8 mouse cellular contexts compared by ENCODE assay signal in the genomic region with DNA sequence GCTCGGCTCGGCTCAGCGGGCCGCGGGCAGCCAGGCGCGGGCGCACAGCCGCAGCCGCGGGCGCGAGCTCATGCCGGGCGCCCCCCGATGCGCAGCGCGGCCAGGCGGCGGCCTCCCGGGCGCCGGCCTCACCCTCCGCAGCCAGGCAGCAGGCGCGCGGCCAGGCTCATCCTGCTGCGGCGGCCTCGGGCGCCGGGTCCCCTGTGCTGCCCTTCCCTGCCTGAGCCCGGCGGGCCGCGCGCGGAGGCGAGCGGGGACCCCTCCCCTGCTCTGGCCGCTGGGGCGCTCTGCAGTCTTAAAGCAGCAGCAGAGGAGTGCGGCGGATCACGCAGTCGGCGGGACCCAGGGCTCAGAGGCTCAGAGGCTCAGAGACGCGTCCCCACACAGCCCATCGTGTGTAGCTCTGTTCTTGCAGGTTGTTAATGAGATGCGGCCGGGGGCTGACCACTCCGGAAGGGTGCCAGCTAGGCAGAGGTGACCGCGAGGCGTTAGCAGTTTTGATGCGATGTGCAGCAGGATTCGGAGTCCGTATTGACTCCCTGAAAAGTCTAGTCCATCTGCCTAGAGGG. TPM values are rescaled to one million over a fixed set of nuclear protein-coding genes. Genes with fewer than 3 reads are reported as not detected.
A peak's percentile ranks its signal among the peaks of the same experiment; 100 is the strongest.
DNase-seq lines count a peak whose midpoint lies in the region; ATAC-seq and TF ChIP-seq lines count a peak whose summit lies in the region.

A gene (minus strand): TSS at position 240 of the 569 bp plus-strand sequence.

- H3K36me3 ChIP-seq in limb, embryonic 11.5 days (ENCODE audit: control insufficient read depth, insufficient read depth, low read length): no peaks in the 10 kb centered on the region
- H3K36me3 ChIP-seq in thymus, adult 2 months (ENCODE audit: control insufficient read depth, insufficient read depth, low read length): no peaks in the 10 kb centered on the region

- H3K9me3 ChIP-seq in limb, embryonic 11.5 days (ENCODE audit: control insufficient read depth, low read length): no peaks in the 10 kb centered on the region

- H3K4me2 ChIP-seq in limb, embryonic 11.5 days (ENCODE audit: low read depth, severe bottlenecking): peak within 1 kb of the TSS; percentile 99

- TF ChIP-seq CTCF in thymus, adult 2 months (IDR thresholded peaks at IDR 0.05; ENCODE audit: borderline replicate concordance, control insufficient read depth, extremely low read depth, insufficient read depth, low read length, poor library complexity): no peak

- TF ChIP-seq POLR2A in thymus, adult 2 months (IDR thresholded peaks at IDR 0.05; ENCODE audit: control insufficient read depth, extremely low read depth, insufficient read depth, low read length, poor library complexity): no peak

- H3K4me3 ChIP-seq in limb, embryonic 11.5 days (ENCODE audit: low read depth, low read length): peak within 1 kb of the TSS; percentile 41
- no peak within 1 kb of the TSS; the same call in 1 of the 2 replicates for H3K4me3 ChIP-seq in thymus, adult 2 months (ENCODE audit: control insufficient read depth, insufficient read depth, low read length)

- WGBS in limb, embryonic 11.5 days: under 1% methylated on average over 41 of the region's 60 CpGs
- WGBS in thymus, adult 2 months: 4% methylated on average over 60 of the region's 60 CpGs

- no peaks in the 10 kb centered on the region for H3K4me1 ChIP-seq in limb, embryonic 11.5 days (ENCODE audit: control insufficient read depth, insufficient read depth, low read length)
- no peaks in the 10 kb centered on the region for H3K4me1 ChIP-seq in thymus, adult 2 months (replicated peaks; ENCODE audit: control insufficient read depth, insufficient read depth, low read length)

- ATAC-seq in granulocyte monocyte progenitor cell, adult 5-6 weeks (replicated peaks; ENCODE audit: poor library complexity, severe bottlenecking): peak; percentile 43
- ATAC-seq in limb, embryonic 11.5 days (ENCODE audit: insufficient number of reproducible peaks, low FRiP score, low TSS enrichment, low read depth): peak; percentile 63
- no peak for ATAC-seq in erythroid progenitor cell, adult 5-6 weeks (replicated peaks; ENCODE audit: low FRiP score, poor library complexity, severe bottlenecking)

- peak within 1 kb of the TSS; percentile 49 for H3K9ac ChIP-seq in limb, embryonic 11.5 days (ENCODE audit: low read length)

- H3K27me3 ChIP-seq in limb, embryonic 11.5 days (ENCODE audit: control insufficient read depth, insufficient read depth, low read length): peaks cover 47% of the 10 kb centered on the region
- H3K27me3 ChIP-seq in thymus, adult 2 months (ENCODE audit: control insufficient read depth, insufficient read depth, low read length): no peaks in the 10 kb centered on the region; the same call in 1 of the 2 replicates

- peak; percentile 19 to 34 for DNase-seq in kidney, postnatal 4 days
- DNase-seq in kidney, adult 18-20 months: no peak
- DNase-seq in embryo, embryonic 10 days (ENCODE audit: low spot score): peak; percentile 69
- DNase-seq in limb, embryonic 11.5 days (ENCODE audit: low spot score): peak; percentile 68
- DNase-seq in right cerebral cortex, adult 2 months (ENCODE audit: low spot score in 2 of 2): peak; percentile 49 to 67
- no peak for DNase-seq in thymus, adult 2 months

- H3K27ac ChIP-seq in limb, embryonic 11.5 days (replicated peaks; ENCODE audit: low read depth, low read length): no peak within 1 kb of the TSS
- no peak within 1 kb of the TSS for H3K27ac ChIP-seq in thymus, adult 2 months (ENCODE audit: control insufficient read depth, insufficient read depth, low read length)

RNA-seq across cellular contexts. Expression of the gene that starts here (rescaled TPM):
- total RNA-seq in granulocyte monocyte progenitor cell, adult 5-6 weeks (2014; fragmentation: Nextera tagmentation): not detected in 2 replicates
- total RNA-seq in granulocyte monocyte progenitor cell, adult 5-6 weeks (2017): 0.15 TPM in 1 of 2 replicates, not detected in the other
- 0.11 TPM in 1 of 2 replicates, not detected in the other for polyA plus RNA-seq in limb, embryonic 11.5 days (2014; fragmentation: Nextera tagmentation; extraction: Ambion mirVana)
- polyA plus RNA-seq in thymus, adult 2 months (2012; rRNA removed): 0.14 and 0.28 TPM in 2 replicates
- total RNA-seq in erythroid progenitor cell, adult 5-6 weeks (2015; ENCODE audit: low replicate concordance): 0.36 TPM in 1 of 2 replicates, not detected in the other
- not detected in 2 replicates for total RNA-seq in erythroid progenitor cell, adult 5-6 weeks (2017; ENCODE audit: low replicate concordance)

Comparison
In these comparisons a context has a peak if more than half of its experiments do, and no peak if none do; other contexts are left out.
1. DNase-seq: peak in kidney, postnatal 4 days (2 of 2), embryo, embryonic 10 days (single experiment) and right cerebral cortex, adult 2 months (2 of 2); none in kidney, adult 18-20 months (single experiment) and thymus, adult 2 months (single experiment).
2. Peak in ATAC-seq in granulocyte monocyte progenitor cell, adult 5-6 weeks; RNA of the gene not detected or under 1 TPM.
3. Peak in DNase-seq, ATAC-seq, H3K4me3 ChIP-seq, H3K9ac ChIP-seq and H3K4me2 ChIP-seq in limb, embryonic 11.5 days; RNA of the gene not detected or under 1 TPM.